Mouse (Mus musculus) hindbrain, postnatal 0 days (tissue): ENCODE data around the gene Man1c1. TPM values are rescaled to one million over a fixed set of nuclear protein-coding genes. Genes with fewer than 3 reads are reported as not detected.

ENCODE experiments used
- ATAC-seq: fragments of 200-750 bp; cut with Nextera tagmentation; 2 replicates; pipeline ENCODE4 v1.8.0; 2017; ENCODE audit warnings: mild to moderate bottlenecking, moderate TSS enrichment, moderate library complexity
- DNase-seq: peaks from one replicate; pipeline ENCODE4 v3.0.0-alpha.2; 2015; ENCODE audit warnings: low spot score
- H3K27ac ChIP-seq: fragments of 300-500 bp; sonication (generic); 2 replicates; pipeline ENCODE4 v1.5.1; 2014; ENCODE audit warnings: mild to moderate bottlenecking
- H3K27me3 ChIP-seq: fragments of 300-500 bp; sonication (generic); 2 replicates; pipeline ENCODE4 v1.6.1; 2014; ENCODE audit warnings: low read length, mixed read lengths; ENCODE audit not compliant: insufficient read depth
- H3K36me3 ChIP-seq: fragments of 300-500 bp; sonication (generic); 2 replicates; pipeline ENCODE4 v1.6.1; 2014; ENCODE audit warnings: low read length, mixed read lengths; ENCODE audit not compliant: insufficient read depth
- H3K4me1 ChIP-seq: fragments of 300-500 bp; sonication (generic); 2 replicates; pipeline ENCODE4 v1.6.1; 2014; ENCODE audit warnings: antibody characterized with exemption, low read length, mixed read lengths; ENCODE audit not compliant: insufficient read depth
- H3K4me2 ChIP-seq: fragments of 300-500 bp; sonication (generic); 2 replicates; pipeline ENCODE4 v1.6.1; 2014; ENCODE audit warnings: low read depth, mild to moderate bottlenecking, low read length, moderate library complexity, mixed read lengths
- H3K4me3 ChIP-seq: fragments of 300-500 bp; sonication (generic); 2 replicates; pipeline ENCODE4 v1.5.1; 2014; ENCODE audit warnings: low read length
- H3K9ac ChIP-seq: fragments of 300-500 bp; sonication (generic); replicated peaks from 2 replicates; pipeline ENCODE4 v1.6.1; 2014; ENCODE audit warnings: mild to moderate bottlenecking, low read length, moderate library complexity, mixed read lengths
- H3K9me3 ChIP-seq: fragments of 300-500 bp; sonication (generic); 2 replicates; pipeline ENCODE4 v1.6.1; 2016; ENCODE audit warnings: low read length, mixed read lengths
- CTCF ChIP-seq: IDR thresholded peaks from 2 replicates; pipeline ENCODE4 v1.5.1; 2016; ENCODE audit warnings: antibody characterized with exemption, control low read depth, low read depth
- WGBS: fragments of 180-500 bp; shearing (Covaris S2); extraction: QIAGEN DNeasy Blood & Tissue Kit; methylation state at CpG from one replicate; pipeline ENCODE4 v1.1.7; 2014; 5-methylcytosine and 5-hydroxymethylcytosine counted together
- polyA plus RNA-seq: library from polyadenylated mRNA; unstranded; fragments of >200 nt; fragmentation: Nextera tagmentation; extraction: Ambion mirVana; gene quantifications from 2 replicates; pipeline ENCODE4 v1.2.1, GENCODE M21; 2015
- total RNA-seq: library from RNA; depleted of rRNA; stranded (reverse); fragments of >200 nt; gene quantifications from 2 replicates; pipeline ENCODE4 v1.2.3, GENCODE M21; 2014

Man1c1 gene
- total and polyA plus RNA-seq, 2 experiments from 2014 or later, result 7.1 to 40.5 TPM

DNA sequence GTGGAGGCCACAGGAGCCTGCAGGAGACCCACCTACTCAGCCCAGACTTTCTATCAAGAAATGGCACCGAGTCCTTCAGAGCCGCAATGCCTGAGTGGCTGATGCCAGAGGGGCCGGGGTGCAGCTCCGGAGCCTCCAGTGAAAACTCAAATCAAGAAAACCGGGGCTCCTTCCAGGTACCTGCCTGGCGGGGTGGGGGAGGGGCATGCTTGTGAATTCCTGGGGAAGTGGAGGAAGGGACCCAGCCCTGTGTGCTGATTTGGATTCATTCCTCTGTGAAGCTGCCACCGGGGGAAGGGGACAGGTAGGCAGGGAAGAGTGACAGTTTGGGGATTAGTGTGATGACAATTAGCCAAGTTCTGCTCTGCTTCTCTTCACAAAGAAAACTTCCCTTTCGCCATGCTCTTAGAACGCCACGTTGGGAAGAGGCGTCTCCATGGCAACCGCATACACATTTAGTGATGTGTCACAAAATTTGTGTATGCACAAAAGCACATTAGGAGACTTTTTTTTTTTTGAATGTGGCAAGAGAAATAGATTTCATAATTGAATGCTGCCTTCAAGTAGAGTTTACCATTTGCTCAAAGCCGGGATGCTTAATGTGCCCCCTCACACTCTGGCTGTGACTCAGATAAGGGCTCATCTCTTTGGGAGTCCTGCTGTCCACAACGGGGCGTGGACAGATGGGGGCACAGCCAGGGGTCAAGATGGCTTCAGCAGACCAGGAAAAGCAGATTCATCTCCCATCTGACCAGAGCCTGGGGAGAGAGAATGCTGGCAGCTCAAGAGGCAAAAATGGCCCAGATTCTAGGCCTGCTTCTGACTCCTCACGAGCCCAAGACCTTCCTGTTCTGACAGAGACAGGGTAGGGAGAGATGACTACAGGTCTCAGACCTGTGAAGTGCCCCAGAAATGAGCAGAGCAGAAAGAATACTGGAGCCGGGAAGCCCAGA, 26.3 kb downstream of the Man1c1 start:
- peaks cover 55% of the 10 kb centered on the region for H3K4me1 ChIP-seq
- H3K27ac ChIP-seq, result peak overlapping the region; percentile 60
- H3K4me3 ChIP-seq, result no peak overlapping the region
- no peak overlapping the region for H3K9ac ChIP-seq
- 29% methylated on average over 17 of the region's 17 CpGs for WGBS
- 0 out of 2 replicates have a peak, but pooled peaks have one; percentile 27 for ATAC-seq
- no peaks in the 10 kb centered on the region for H3K36me3 ChIP-seq
- peak overlapping the region; percentile 4; the same call in 1 of the 2 replicates for H3K4me2 ChIP-seq
- no peak for TF ChIP-seq CTCF
- H3K9me3 ChIP-seq, result no peaks in the 10 kb centered on the region
- peak; percentile 78 for DNase-seq
- no peaks in the 10 kb centered on the region for H3K27me3 ChIP-seq

DNA sequence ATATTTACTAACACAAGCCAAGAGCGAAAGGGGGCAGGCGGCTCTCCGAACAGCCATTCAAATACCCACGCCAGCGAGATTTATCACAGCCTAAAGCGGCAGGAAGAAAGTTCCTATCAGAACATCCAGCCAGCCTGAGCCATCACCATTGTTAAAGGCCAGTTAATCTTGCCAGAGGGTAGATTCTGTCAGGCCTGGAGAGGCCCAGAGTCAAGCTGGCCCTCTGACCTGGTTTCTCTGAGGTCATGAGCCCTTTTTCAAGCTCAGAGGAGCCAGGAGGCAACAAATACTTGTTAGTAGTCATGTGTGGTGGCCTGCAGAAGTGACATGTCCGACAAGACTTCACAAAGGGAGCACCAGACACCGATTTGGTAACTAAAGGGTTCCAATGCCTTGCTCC, 28.3 kb downstream of the Man1c1 start:
- 0 out of 2 replicates have a peak overlapping the region, but pooled peaks have one; percentile 33 for H3K27ac ChIP-seq
- no peak overlapping the region for H3K4me2 ChIP-seq
- no peak for TF ChIP-seq CTCF
- no peaks in the 10 kb centered on the region for H3K36me3 ChIP-seq
- DNase-seq, result no peak
- peaks cover 47% of the 10 kb centered on the region for H3K4me1 ChIP-seq
- H3K4me3 ChIP-seq, result no peak overlapping the region
- ATAC-seq, result no peak
- no peak overlapping the region for H3K9ac ChIP-seq
- WGBS, result 41% methylated on average over 8 of the region's 8 CpGs
- no peaks in the 10 kb centered on the region for H3K27me3 ChIP-seq
- H3K9me3 ChIP-seq, result no peaks in the 10 kb centered on the region

DNA sequence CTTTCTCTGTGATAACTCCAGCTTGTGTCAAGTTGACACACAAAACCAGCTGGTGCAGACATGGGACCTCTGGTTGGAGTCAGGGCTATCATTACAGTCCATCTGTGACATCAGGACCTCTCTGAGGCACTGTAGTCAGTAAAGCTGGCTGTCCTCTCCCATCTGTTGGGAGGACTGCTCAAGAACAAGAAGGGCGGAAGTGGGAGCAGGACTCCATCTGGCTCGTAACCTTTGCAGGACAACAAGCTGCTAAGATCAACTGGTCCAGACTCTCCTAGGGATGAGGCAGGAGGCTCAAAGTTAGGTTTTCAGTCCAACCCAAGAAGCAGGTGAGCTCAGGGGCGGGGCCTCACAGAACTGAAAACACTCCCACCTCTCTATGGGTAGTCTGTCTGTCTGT, 29.1 kb downstream of the Man1c1 start:
- no peak for TF ChIP-seq CTCF
- DNase-seq (no peak), ATAC-seq (no peak)
- Histone ChIP-seq H3K9me3 (no peaks in the 10 kb centered on the region), H3K9ac (no peak overlapping the region), H3K4me1 (peaks cover 49% of the 10 kb centered on the region), H3K4me2 (no peak overlapping the region), H3K36me3 (no peaks in the 10 kb centered on the region), H3K27ac (peak overlapping the region; percentile 33; the same call in 1 of the 2 replicates), H3K27me3 (no peaks in the 10 kb centered on the region), H3K4me3 (no peak overlapping the region)
- WGBS, result 79% methylated on average over 3 of the region's 3 CpGs

DNA sequence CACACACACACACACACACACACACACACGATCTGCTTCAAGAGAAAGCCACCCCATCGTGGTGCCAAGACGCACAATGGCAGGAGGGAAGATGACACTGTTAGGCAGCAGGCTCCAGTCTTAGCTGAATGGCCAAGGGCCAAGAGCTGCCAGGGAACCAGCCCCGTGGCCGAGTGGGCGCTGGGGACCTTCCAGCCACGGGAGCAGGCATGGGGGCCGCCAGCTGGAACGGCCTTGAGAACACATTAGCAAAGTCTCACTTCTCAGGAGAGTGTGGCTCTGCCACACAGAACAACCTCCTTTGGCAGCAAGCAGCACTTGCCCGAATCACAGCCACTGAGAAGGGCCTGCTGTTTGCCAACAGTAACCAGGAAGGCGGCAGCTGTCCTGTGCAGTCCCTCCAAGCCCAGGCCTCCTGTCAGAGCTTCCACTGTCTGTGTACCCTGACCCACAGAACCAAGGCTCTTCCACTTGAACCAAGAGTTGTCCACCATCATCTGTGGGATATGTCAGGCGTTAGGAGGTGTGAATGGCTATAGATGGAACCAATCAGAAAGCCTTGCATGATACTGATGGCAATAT, 30.1 kb downstream of the Man1c1 start:
- no peaks in the 10 kb centered on the region for H3K9me3 ChIP-seq
- no peak overlapping the region for H3K4me2 ChIP-seq
- peak overlapping the region; percentile 12; the same call in 1 of the 2 replicates for H3K27ac ChIP-seq
- no peaks in the 10 kb centered on the region for H3K36me3 ChIP-seq
- no peaks in the 10 kb centered on the region for H3K27me3 ChIP-seq
- DNase-seq (peak; percentile 83), ATAC-seq (peak; percentile 86)
- peaks cover 58% of the 10 kb centered on the region for H3K4me1 ChIP-seq
- H3K9ac ChIP-seq, result no peak overlapping the region
- TF ChIP-seq CTCF, result no peak
- 48% methylated on average over 12 of the region's 12 CpGs for WGBS
- no peak overlapping the region for H3K4me3 ChIP-seq

DNA sequence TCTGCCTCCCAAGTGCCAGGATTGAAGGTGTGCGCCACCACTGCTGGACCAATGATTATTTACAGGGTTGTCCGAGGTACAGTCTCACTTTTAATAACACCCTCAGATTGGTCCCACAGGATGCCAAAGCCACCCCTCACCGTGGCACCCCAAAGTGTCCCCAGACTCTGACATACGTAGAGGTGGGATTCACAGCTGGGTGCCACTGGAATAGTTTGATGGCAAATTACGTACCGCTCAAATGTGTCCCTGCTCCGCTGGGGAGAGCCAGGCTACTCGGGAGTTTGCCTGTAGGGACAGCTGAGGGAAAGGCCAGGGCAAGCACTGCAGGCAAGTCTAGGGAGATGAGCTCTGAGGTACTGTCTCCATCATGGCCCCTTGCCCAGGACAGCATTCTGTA, 30.9 kb downstream of the Man1c1 start:
- H3K4me1 ChIP-seq, result peaks cover 57% of the 10 kb centered on the region
- H3K4me3 ChIP-seq, result no peak overlapping the region
- WGBS, result 85% methylated on average over 8 of the region's 8 CpGs

DNA sequence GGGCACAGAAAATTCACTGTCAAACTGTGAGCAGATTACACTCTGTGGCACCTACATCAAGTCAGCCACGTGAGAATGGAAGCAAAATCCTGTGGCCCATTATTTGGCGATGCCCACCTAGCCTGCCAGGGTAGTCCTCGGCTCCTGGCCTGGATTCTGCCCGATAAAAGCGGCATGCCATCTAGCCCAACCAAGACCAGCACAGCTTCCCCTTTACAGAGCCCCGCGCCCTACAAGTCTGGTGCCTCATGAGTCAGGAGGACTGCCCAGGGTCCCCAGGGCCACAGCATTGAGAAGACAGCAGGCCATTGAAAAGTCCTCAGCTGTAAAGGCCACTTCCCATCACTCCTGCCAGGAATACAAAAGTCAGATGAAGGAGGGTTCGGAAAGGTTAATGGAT, 31.8 kb downstream of the Man1c1 start:
- Histone ChIP-seq H3K9ac (no peak overlapping the region), H3K4me3 (no peak overlapping the region), H3K4me2 (no peak overlapping the region), H3K9me3 (no peaks in the 10 kb centered on the region), H3K27ac (no peak overlapping the region), H3K27me3 (no peaks in the 10 kb centered on the region), H3K36me3 (no peaks in the 10 kb centered on the region), H3K4me1 (peaks cover 48% of the 10 kb centered on the region)
- no peak for TF ChIP-seq CTCF
- no peak for DNase-seq
- ATAC-seq, result no peak
- WGBS, result 67% methylated on average over 8 of the region's 8 CpGs

More for the DNA sequence above, 30.9 kb downstream of the Man1c1 start:
- H3K9ac ChIP-seq, result no peak overlapping the region
- H3K27me3 ChIP-seq, result no peaks in the 10 kb centered on the region
- H3K9me3 ChIP-seq, result no peaks in the 10 kb centered on the region
- H3K4me2 ChIP-seq, result no peak overlapping the region
- H3K27ac ChIP-seq, result no peak overlapping the region
- no peak for TF ChIP-seq CTCF
- DNase-seq, result no peak
- ATAC-seq, result no peak
- no peaks in the 10 kb centered on the region for H3K36me3 ChIP-seq
